Mouse (Mus musculus) hindbrain, embryonic 12.5 days (tissue): ENCODE measurements around the gene Lrrc25. TPM values are rescaled to one million over a fixed set of nuclear protein-coding genes. Genes with fewer than 3 reads are reported as not detected.

Source experiments
- ATAC-seq: fragments of 200-750 bp; cut with Nextera tagmentation; 2 replicates; pipeline ENCODE4 v1.8.0; 2017; ENCODE audit warnings: moderate TSS enrichment; ENCODE audit not compliant: low FRiP score
- H3K27ac ChIP-seq: fragments of 300-500 bp; sonication (generic); 2 replicates; pipeline ENCODE4 v1.5.1; 2016; ENCODE audit warnings: mild to moderate bottlenecking
- H3K27me3 ChIP-seq: fragments of 300-500 bp; sonication (generic); 2 replicates; pipeline ENCODE4 v1.6.1; 2016; ENCODE audit warnings: mild to moderate bottlenecking
- H3K36me3 ChIP-seq: fragments of 300-500 bp; sonication (generic); 2 replicates; pipeline ENCODE4 v1.6.1; 2016; ENCODE audit warnings: mild to moderate bottlenecking
- H3K4me1 ChIP-seq: fragments of 300-500 bp; sonication (generic); 2 replicates; pipeline ENCODE4 v1.6.1; 2016
- H3K4me2 ChIP-seq: fragments of 300-500 bp; sonication (generic); replicated peaks from 2 replicates; pipeline ENCODE4 v1.6.1; 2016; ENCODE audit warnings: mild to moderate bottlenecking
- H3K4me3 ChIP-seq: fragments of 300-500 bp; sonication (generic); 2 replicates; pipeline ENCODE4 v1.5.1; 2016; ENCODE audit warnings: mild to moderate bottlenecking
- H3K9ac ChIP-seq: fragments of 300-500 bp; sonication (generic); 2 replicates; pipeline ENCODE4 v1.6.1; 2016; ENCODE audit warnings: mild to moderate bottlenecking, moderate library complexity
- H3K9me3 ChIP-seq: fragments of 300-500 bp; sonication (generic); replicated peaks from 2 replicates; pipeline ENCODE4 v1.6.1; 2016; ENCODE audit warnings: mild to moderate bottlenecking
- WGBS: fragments of 180-500 bp; shearing (Covaris S2); methylation state at CpG from one replicate; pipeline ENCODE4 v1.1.7; 2016; 5-methylcytosine and 5-hydroxymethylcytosine counted together
- polyA plus RNA-seq: library from polyadenylated mRNA; unstranded; fragments of >200 nt; fragmentation: Nextera tagmentation; extraction: Ambion mirVana; gene quantifications from 2 replicates; pipeline ENCODE4 v1.2.1, GENCODE M21; 2016

The Lrrc25 gene
- polyA plus RNA-seq, 1 experiment from 2014 or later = 0.79 TPM

- 63% methylated on average over 2 of the region's 2 CpGs for WGBS
- Histone ChIP-seq H3K4me2 (peak overlapping the region; percentile 74), H3K36me3 (peaks cover 6% of the 10 kb centered on the region), H3K9ac (peak overlapping the region; percentile 90), H3K9me3 (no peaks in the 10 kb centered on the region), H3K27me3 (no peaks in the 10 kb centered on the region), H3K4me1 (peaks cover 53% of the 10 kb centered on the region), H3K4me3 (peak overlapping the region; percentile 82), H3K27ac (peak overlapping the region; percentile 90)
- ATAC-seq = no peak
Measured at GRCm38 (mm10) chr8:70657739-70658138, 41.8 kb downstream of the Lrrc25 start.

- peak overlapping the region; percentile 90 for H3K27ac ChIP-seq
- H3K4me2 ChIP-seq = peak overlapping the region; percentile 74
- peak; percentile 14 for ATAC-seq
- no peaks in the 10 kb centered on the region for H3K9me3 ChIP-seq
- peaks cover 53% of the 10 kb centered on the region for H3K4me1 ChIP-seq
- H3K9ac ChIP-seq = peak overlapping the region; percentile 90
- peaks cover 5% of the 10 kb centered on the region for H3K36me3 ChIP-seq
- WGBS = 1% methylated on average over 31 of the region's 31 CpGs
- no peaks in the 10 kb centered on the region for H3K27me3 ChIP-seq
- peak overlapping the region; percentile 82 for H3K4me3 ChIP-seq
Measured at GRCm38 (mm10) chr8:70658897-70659603, 43.1 kb downstream of the Lrrc25 start.

- peak overlapping the region; percentile 74 for H3K4me2 ChIP-seq
- peaks cover 1% of the 10 kb centered on the region for H3K36me3 ChIP-seq
- no peaks in the 10 kb centered on the region for H3K27me3 ChIP-seq
- H3K9me3 ChIP-seq = no peaks in the 10 kb centered on the region
- peak; percentile 85 for ATAC-seq
- H3K4me3 ChIP-seq = peak overlapping the region; percentile 82
- WGBS = 1% methylated on average over 44 of the region's 44 CpGs
- H3K27ac ChIP-seq = peak overlapping the region; percentile 90
- H3K9ac ChIP-seq = peak overlapping the region; percentile 90
- H3K4me1 ChIP-seq = peaks cover 51% of the 10 kb centered on the region
Measured at GRCm38 (mm10) chr8:70659604-70660272, 43.8 kb downstream of the Lrrc25 start.

GRCm38 (mm10) chr8:70660273-70660725 is 44.3 kb downstream of the Lrrc25 start, which contains the start of gene Pgpep1:
Gene Pgpep1, minus strand, starts transcription at chr8:70660388.
- H3K9ac ChIP-seq = peak within 1 kb of the TSS; percentile 90
- no peaks in the 10 kb centered on the region for H3K36me3 ChIP-seq
- H3K4me2 ChIP-seq = peak within 1 kb of the TSS; percentile 74
- no peaks in the 10 kb centered on the region for H3K9me3 ChIP-seq
- ATAC-seq = peak; percentile 35
- H3K27me3 ChIP-seq = no peaks in the 10 kb centered on the region
- H3K4me3 ChIP-seq = peak within 1 kb of the TSS; percentile 82
- peak within 1 kb of the TSS; percentile 90 for H3K27ac ChIP-seq
- H3K4me1 ChIP-seq = peaks cover 45% of the 10 kb centered on the region
- WGBS = 4% methylated on average over 14 of the region's 14 CpGs

- WGBS = 29% methylated on average over 4 of the region's 4 CpGs
- Histone ChIP-seq H3K27ac (0 out of 2 replicates have a peak overlapping the region, but pooled peaks have one; percentile 23), H3K9me3 (no peaks in the 10 kb centered on the region), H3K9ac (no peak overlapping the region), H3K4me2 (no peak overlapping the region), H3K36me3 (no peaks in the 10 kb centered on the region), H3K27me3 (no peaks in the 10 kb centered on the region), H3K4me3 (no peak overlapping the region), H3K4me1 (peaks cover 13% of the 10 kb centered on the region)
- no peak for ATAC-seq
Measured at GRCm38 (mm10) chr8:70663691-70664090, 47.7 kb downstream of the Lrrc25 start.

- WGBS = 81% methylated on average over 3 of the region's 3 CpGs
Measured at GRCm38 (mm10) chr8:70664631-70665030, 48.7 kb downstream of the Lrrc25 start.

GRCm38 (mm10) chr8:70665599-70665998 is 49.6 kb downstream of the Lrrc25 start:
- Histone ChIP-seq H3K9ac (no peak overlapping the region), H3K9me3 (no peaks in the 10 kb centered on the region), H3K36me3 (no peaks in the 10 kb centered on the region), H3K4me2 (no peak overlapping the region), H3K4me3 (no peak overlapping the region), H3K4me1 (peaks cover under 1% of the 10 kb centered on the region; the same call in 1 of the 2 replicates), H3K27me3 (no peaks in the 10 kb centered on the region), H3K27ac (no peak overlapping the region)
- WGBS = 69% methylated on average over 2 of the region's 2 CpGs
- no peak for ATAC-seq

More at GRCm38 (mm10) chr8:70664631-70665030, 48.7 kb downstream of the Lrrc25 start:
- Histone ChIP-seq H3K4me3 (no peak overlapping the region), H3K4me1 (peaks cover 8% of the 10 kb centered on the region; the same call in 1 of the 2 replicates), H3K27me3 (no peaks in the 10 kb centered on the region), H3K9me3 (no peaks in the 10 kb centered on the region), H3K36me3 (no peaks in the 10 kb centered on the region), H3K9ac (no peak overlapping the region), H3K27ac (no peak overlapping the region), H3K4me2 (no peak overlapping the region)
- ATAC-seq = no peak

- Histone ChIP-seq H3K27me3 (no peaks in the 10 kb centered on the region), H3K4me3 (no peak overlapping the region), H3K36me3 (no peaks in the 10 kb centered on the region), H3K27ac (no peak overlapping the region), H3K4me1 (no peaks in the 10 kb centered on the region; the same call in 1 of the 2 replicates), H3K4me2 (no peak overlapping the region), H3K9me3 (no peaks in the 10 kb centered on the region), H3K9ac (no peak overlapping the region)
- WGBS = 76% methylated on average over 5 of the region's 5 CpGs
- ATAC-seq = no peak
Measured at GRCm38 (mm10) chr8:70667071-70667470, 51.1 kb downstream of the Lrrc25 start.

Other genes starting within 250 kb of the Lrrc25 start
- gene Comp, start 242.6 kb upstream of the Lrrc25 start, polyA plus RNA-seq = 1.2 and 3.0 TPM in 2 replicates
- gene Crtc1, start 176.6 kb upstream of the Lrrc25 start, polyA plus RNA-seq = 24.6 and 27.1 TPM in 2 replicates
- 22.2 and 23.9 TPM in 2 replicates for gene Klhl26, start 139.2 kb upstream of the Lrrc25 start, polyA plus RNA-seq
- 27.0 and 29.2 TPM in 2 replicates for gene Tmem59l, start 128.8 kb upstream of the Lrrc25 start, polyA plus RNA-seq
- 3.3 and 4.2 TPM in 2 replicates for gene Crlf1, start 123.0 kb upstream of the Lrrc25 start, polyA plus RNA-seq
- gene Rex1bd, start 109.4 kb upstream of the Lrrc25 start, polyA plus RNA-seq = 118 TPM in 2 replicates
- gene Uba52, start 105.4 kb upstream of the Lrrc25 start, polyA plus RNA-seq = 633 and 755 TPM in 2 replicates
- 313 and 334 TPM in 2 replicates for gene Fkbp8, start 88.4 kb upstream of the Lrrc25 start, polyA plus RNA-seq
- 47.1 and 48.5 TPM in 2 replicates for gene Kxd1, start 88.2 kb upstream of the Lrrc25 start, polyA plus RNA-seq
- 19.0 and 19.4 TPM in 2 replicates for gene Ell, start 76.7 kb upstream of the Lrrc25 start, polyA plus RNA-seq
- gene Isyna1, start 21.8 kb upstream of the Lrrc25 start, polyA plus RNA-seq = 128 and 138 TPM in 2 replicates
- gene Ssbp4, start 7.3 kb upstream of the Lrrc25 start, polyA plus RNA-seq = 141 and 143 TPM in 2 replicates
- gene Gdf15, start 16.3 kb downstream of the Lrrc25 start, polyA plus RNA-seq = 0.15 and 0.17 TPM in 2 replicates
- gene Pgpep1, start 44.2 kb downstream of the Lrrc25 start, polyA plus RNA-seq = 101 and 125 TPM in 2 replicates
- 227 and 231 TPM in 2 replicates for gene Lsm4, start 57.1 kb downstream of the Lrrc25 start, polyA plus RNA-seq
- gene Jund, start 82.8 kb downstream of the Lrrc25 start, polyA plus RNA-seq = 186 and 217 TPM in 2 replicates
- gene Iqcn, start 87.3 kb downstream of the Lrrc25 start, polyA plus RNA-seq = 0.05 TPM in 1 of 2 replicates, not detected in the other
- gene Gm3336, start 102.4 kb downstream of the Lrrc25 start, polyA plus RNA-seq = not detected in 2 replicates
- 0.26 and 0.39 TPM in 2 replicates for gene Pde4c, start 107.6 kb downstream of the Lrrc25 start, polyA plus RNA-seq
- gene Rab3a, start 138.5 kb downstream of the Lrrc25 start, polyA plus RNA-seq = 126 and 134 TPM in 2 replicates
- gene Mpv17l2, start 144.8 kb downstream of the Lrrc25 start, polyA plus RNA-seq = 38.2 and 38.3 TPM in 2 replicates
- 84.5 and 85.5 TPM in 2 replicates for gene Pik3r2, start 160.6 kb downstream of the Lrrc25 start, polyA plus RNA-seq
- 16.0 and 17.7 TPM in 2 replicates for gene Mast3, start 188.9 kb downstream of the Lrrc25 start, polyA plus RNA-seq
- gene Il12rb1, start 192.3 kb downstream of the Lrrc25 start, polyA plus RNA-seq = not detected in 2 replicates
- gene Arrdc2, start 223.6 kb downstream of the Lrrc25 start, polyA plus RNA-seq = 9.8 and 11.1 TPM in 2 replicates
- 22.1 and 23.8 TPM in 2 replicates for gene Kcnn1, start 247.1 kb downstream of the Lrrc25 start, polyA plus RNA-seq